Mouse (Mus musculus): ENCODE data around the gene Morn2.

DNA sequence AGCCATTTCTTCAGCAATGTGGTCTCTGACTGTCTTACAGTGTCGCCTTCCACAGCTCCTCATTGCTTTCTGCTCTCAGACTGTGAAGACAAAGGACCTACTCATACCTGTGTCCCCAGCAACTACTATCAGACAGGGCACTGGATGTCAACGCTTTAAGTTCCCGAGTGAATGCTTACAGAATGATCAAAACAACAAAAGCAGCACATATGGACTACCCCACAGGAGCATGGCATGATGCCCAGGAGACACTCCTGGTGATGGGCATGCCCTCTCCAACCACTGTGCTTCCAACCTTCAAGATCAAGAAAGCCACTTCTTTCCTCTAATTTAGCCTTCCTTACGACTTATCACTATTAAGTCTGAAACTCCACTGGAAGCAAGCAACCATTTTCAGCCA lies 22.9 kb upstream of the Morn2 start:
- TF ChIP-seq GATA1 (IDR thresholded peaks at IDR 0.05; ENCODE audit: low read length) (no peak), TAL1 (IDR thresholded peaks at IDR 0.05; ENCODE audit: low read length) (no peak)
